Mouse (Mus musculus): ENCODE measurements at regions not wholly inside any gene's neighbourhood (a gene's known extent, or its start where the extent isn't known, plus 50 kb on each side); places are given as distances from the start of the nearest gene placed in this dataset.
"Not testable (repeated sequence)": the region's sequence is repeated elsewhere in the genome, so short reads cannot be mapped to it uniquely, and the experiment has no call there.

GRCm38 (mm10) chr11:31563826-31564741 is 107.6 kb downstream of the Bod1 start:
- no peak overlapping the region for H3K4me2 ChIP-seq
- H3K4me3 ChIP-seq (replicated peaks), result no peak overlapping the region
- H3K36me3 ChIP-seq, result no peaks in the 10 kb centered on the region
- no peak overlapping the region for H3K27ac ChIP-seq
- H3K4me1 ChIP-seq (replicated peaks), result no peaks in the 10 kb centered on the region
- WGBS, result 63% methylated on average over 10 of the region's 10 CpGs
- peak; percentile 64; the same call in 1 of the 2 replicates for ATAC-seq (ENCODE audit: insufficient number of reproducible peaks, insufficient read depth, low FRiP score, low TSS enrichment, low read depth)
- no peaks in the 10 kb centered on the region for H3K27me3 ChIP-seq
- H3K9ac ChIP-seq (replicated peaks), result no peak overlapping the region
- no peaks in the 10 kb centered on the region for H3K9me3 ChIP-seq

- WGBS, result 85% methylated on average over 3 of the region's 3 CpGs
- H3K9me3 ChIP-seq, result no peaks in the 10 kb centered on the region
- no peak overlapping the region for H3K4me2 ChIP-seq
- H3K4me3 ChIP-seq (replicated peaks), result no peak overlapping the region
- H3K27me3 ChIP-seq, result no peaks in the 10 kb centered on the region
- H3K9ac ChIP-seq (replicated peaks), result no peak overlapping the region
- H3K4me1 ChIP-seq (replicated peaks), result no peaks in the 10 kb centered on the region
- no peaks in the 10 kb centered on the region for H3K36me3 ChIP-seq
- ATAC-seq (ENCODE audit: insufficient number of reproducible peaks, insufficient read depth, low FRiP score, low TSS enrichment, low read depth), result no peak
- H3K27ac ChIP-seq, result no peak overlapping the region
Observed at GRCm38 (mm10) chr11:31562954-31563353, 108.7 kb downstream of the Bod1 start.

- no peaks in the 10 kb centered on the region for H3K4me1 ChIP-seq (replicated peaks)
- H3K27me3 ChIP-seq, result no peaks in the 10 kb centered on the region
- no peak overlapping the region for H3K4me3 ChIP-seq (replicated peaks)
- H3K9me3 ChIP-seq, result no peaks in the 10 kb centered on the region
- no peak overlapping the region for H3K27ac ChIP-seq
- no peak for ATAC-seq (ENCODE audit: insufficient number of reproducible peaks, insufficient read depth, low FRiP score, low TSS enrichment, low read depth)
- 79% methylated on average over 10 of the region's 10 CpGs for WGBS
- H3K4me2 ChIP-seq, result no peak overlapping the region
- no peak overlapping the region for H3K9ac ChIP-seq (replicated peaks)
- no peaks in the 10 kb centered on the region for H3K36me3 ChIP-seq
Observed at GRCm38 (mm10) chr11:31560775-31561174, 110.9 kb downstream of the Bod1 start.

GRCm38 (mm10) chr11:31555042-31555441 is 116.6 kb downstream of the Bod1 start:
- H3K36me3 ChIP-seq, result no peaks in the 10 kb centered on the region
- no peak overlapping the region for H3K4me3 ChIP-seq (replicated peaks)
- no peak overlapping the region for H3K9ac ChIP-seq (replicated peaks)
- H3K9me3 ChIP-seq, result no peaks in the 10 kb centered on the region
- H3K27ac ChIP-seq, result no peak overlapping the region
- 90% methylated on average over 4 of the region's 4 CpGs for WGBS
- H3K27me3 ChIP-seq, result no peaks in the 10 kb centered on the region
- H3K4me1 ChIP-seq (replicated peaks), result peaks cover 10% of the 10 kb centered on the region
- H3K4me2 ChIP-seq, result no peak overlapping the region
- no peak for ATAC-seq (ENCODE audit: insufficient number of reproducible peaks, insufficient read depth, low FRiP score, low TSS enrichment, low read depth)

- no peaks in the 10 kb centered on the region for H3K36me3 ChIP-seq
- ATAC-seq (ENCODE audit: insufficient number of reproducible peaks, insufficient read depth, low FRiP score, low TSS enrichment, low read depth), result no peak
- H3K4me3 ChIP-seq (replicated peaks), result no peak overlapping the region
- H3K4me2 ChIP-seq, result no peak overlapping the region
- 61% methylated on average over 10 of the region's 10 CpGs for WGBS
- H3K27me3 ChIP-seq, result no peaks in the 10 kb centered on the region
- H3K9me3 ChIP-seq, result peaks cover 9% of the 10 kb centered on the region
- no peak overlapping the region for H3K27ac ChIP-seq
- H3K4me1 ChIP-seq (replicated peaks), result peaks cover 10% of the 10 kb centered on the region
- H3K9ac ChIP-seq (replicated peaks), result no peak overlapping the region
Observed at GRCm38 (mm10) chr11:31551614-31552271, 119.9 kb downstream of the Bod1 start.

GRCm38 (mm10) chr11:31550747-31551613 is 120.7 kb downstream of the Bod1 start:
- 31% methylated on average over 6 of the region's 6 CpGs for WGBS
- H3K4me2 ChIP-seq, result no peak overlapping the region
- no peak overlapping the region for H3K4me3 ChIP-seq (replicated peaks)
- H3K4me1 ChIP-seq (replicated peaks), result peaks cover 10% of the 10 kb centered on the region
- no peak overlapping the region for H3K9ac ChIP-seq (replicated peaks)
- H3K27me3 ChIP-seq, result no peaks in the 10 kb centered on the region
- peak overlapping the region; percentile 50; the same call in 1 of the 2 replicates for H3K27ac ChIP-seq
- peaks cover 9% of the 10 kb centered on the region for H3K9me3 ChIP-seq
- H3K36me3 ChIP-seq, result no peaks in the 10 kb centered on the region
- peak; percentile 37; the same call in 1 of the 2 replicates for ATAC-seq (ENCODE audit: insufficient number of reproducible peaks, insufficient read depth, low FRiP score, low TSS enrichment, low read depth)

GRCm38 (mm10) chr11:31545514-31545913 is 126.2 kb downstream of the Bod1 start:
- not testable (repeated sequence) for H3K4me2 ChIP-seq; ATAC-seq (ENCODE audit: insufficient number of reproducible peaks, insufficient read depth, low FRiP score, low TSS enrichment, low read depth); H3K4me3 ChIP-seq (replicated peaks); H3K27ac ChIP-seq; H3K9me3 ChIP-seq; H3K27me3 ChIP-seq; H3K4me1 ChIP-seq (replicated peaks); H3K9ac ChIP-seq (replicated peaks); H3K36me3 ChIP-seq
- 85% methylated on average over 10 of the region's 10 CpGs for WGBS

- Histone ChIP-seq H3K4me2 (no peak overlapping the region), H3K27me3 (no peaks in the 10 kb centered on the region), H3K4me1 (replicated peaks) (no peaks in the 10 kb centered on the region), H3K36me3 (no peaks in the 10 kb centered on the region), H3K4me3 (replicated peaks) (no peak overlapping the region), H3K27ac (no peak overlapping the region), H3K9me3 (no peaks in the 10 kb centered on the region), H3K9ac (replicated peaks) (no peak overlapping the region)
- no peak for ATAC-seq (ENCODE audit: insufficient number of reproducible peaks, insufficient read depth, low FRiP score, low TSS enrichment, low read depth)
- WGBS, result 82% methylated on average over 8 of the region's 8 CpGs
Observed at GRCm38 (mm10) chr11:31542635-31543219, 129.0 kb downstream of the Bod1 start.

- ATAC-seq (ENCODE audit: insufficient number of reproducible peaks, insufficient read depth, low FRiP score, low TSS enrichment, low read depth), result no peak
- no peaks in the 10 kb centered on the region for H3K9me3 ChIP-seq
- H3K4me3 ChIP-seq (replicated peaks), result no peak overlapping the region
- H3K4me1 ChIP-seq (replicated peaks), result no peaks in the 10 kb centered on the region
- no peak overlapping the region for H3K9ac ChIP-seq (replicated peaks)
- 85% methylated on average over 3 of the region's 3 CpGs for WGBS
- no peaks in the 10 kb centered on the region for H3K36me3 ChIP-seq
- H3K27ac ChIP-seq, result no peak overlapping the region
- H3K4me2 ChIP-seq, result no peak overlapping the region
- H3K27me3 ChIP-seq, result no peaks in the 10 kb centered on the region
Observed at GRCm38 (mm10) chr11:31541425-31541824, 130.3 kb downstream of the Bod1 start.

- Histone ChIP-seq H3K27ac (no peak overlapping the region), H3K36me3 (no peaks in the 10 kb centered on the region), H3K4me1 (replicated peaks) (no peaks in the 10 kb centered on the region), H3K4me3 (replicated peaks) (no peak overlapping the region), H3K9me3 (no peaks in the 10 kb centered on the region), H3K27me3 (no peaks in the 10 kb centered on the region), H3K4me2 (no peak overlapping the region), H3K9ac (replicated peaks) (no peak overlapping the region)
- ATAC-seq (ENCODE audit: insufficient number of reproducible peaks, insufficient read depth, low FRiP score, low TSS enrichment, low read depth), result no peak
Observed at GRCm38 (mm10) chr11:31540816-31541215, 130.9 kb downstream of the Bod1 start.

GRCm38 (mm10) chr11:31531416-31531815 is 140.3 kb downstream of the Bod1 start:
- Histone ChIP-seq H3K9ac (replicated peaks) (no peak overlapping the region), H3K27ac (no peak overlapping the region), H3K4me1 (replicated peaks) (no peaks in the 10 kb centered on the region), H3K27me3 (no peaks in the 10 kb centered on the region), H3K4me3 (replicated peaks) (no peak overlapping the region), H3K4me2 (no peak overlapping the region), H3K9me3 (no peaks in the 10 kb centered on the region), H3K36me3 (no peaks in the 10 kb centered on the region)
- ATAC-seq (ENCODE audit: insufficient number of reproducible peaks, insufficient read depth, low FRiP score, low TSS enrichment, low read depth), result no peak
- WGBS, result 83% methylated on average over 2 of the region's 2 CpGs

Measured in limb, embryonic 12.5 days (tissue).